Mouse (Mus musculus): ENCODE measurements around the gene Col6a4.

DNA sequence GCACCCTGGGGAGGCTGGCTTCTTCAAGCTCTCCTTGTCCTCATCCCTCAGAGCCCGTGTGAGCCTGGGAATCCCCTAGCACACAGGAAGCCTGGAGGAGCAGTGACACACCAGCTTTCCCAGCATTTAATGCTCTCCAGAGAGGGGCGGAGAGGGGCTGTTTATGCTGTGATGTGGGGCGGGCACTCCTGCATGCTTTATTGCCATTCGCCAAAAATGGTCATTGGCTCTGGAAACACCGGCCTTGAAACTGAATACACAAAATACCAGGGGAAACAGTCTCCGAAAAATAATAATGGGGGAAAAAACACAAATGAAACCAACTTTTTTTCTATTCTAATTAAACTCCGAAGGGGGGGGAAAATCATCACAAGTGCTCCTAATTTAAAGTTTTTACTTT lies at the start of gene Col6a4:
- no peak for TF ChIP-seq CTCF (IDR thresholded peaks at IDR 0.05; ENCODE audit: low read depth, low read length)
- TF ChIP-seq POLR2A (IDR thresholded peaks at IDR 0.05; ENCODE audit: borderline replicate concordance, low read depth, low read length), result no peak

All from bone marrow macrophage, adult 2 months (primary cell).